Mouse (Mus musculus) heart, embryonic 16.5 days (tissue): ENCODE results near the gene Shoc2. TPM values are rescaled to one million over a fixed set of nuclear protein-coding genes. Genes with fewer than 3 reads are reported as not detected.

Source experiments
- ATAC-seq: fragments of 200-750 bp; cut with Nextera tagmentation; replicated peaks from 2 replicates; pipeline ENCODE4 v1.8.0; 2017; ENCODE audit warnings: moderate number of reproducible peaks; ENCODE audit not compliant: insufficient read depth, low FRiP score; ENCODE audit errors: extremely low read depth
- H3K27ac ChIP-seq: fragments of 300-500 bp; sonication (generic); 2 replicates; pipeline ENCODE4 v1.5.1; 2014; ENCODE audit warnings: mild to moderate bottlenecking, low read length, control low read depth, moderate library complexity
- H3K27me3 ChIP-seq: fragments of 300-500 bp; sonication (generic); 2 replicates; pipeline ENCODE4 v1.6.1; 2014; ENCODE audit warnings: low read length, mixed read lengths; ENCODE audit not compliant: control insufficient read depth, insufficient read depth
- H3K36me3 ChIP-seq: fragments of 300-500 bp; sonication (generic); 2 replicates; pipeline ENCODE4 v1.6.1; 2014; ENCODE audit not compliant: control insufficient read depth, insufficient read depth
- H3K4me1 ChIP-seq: fragments of 300-500 bp; sonication (generic); 2 replicates; pipeline ENCODE4 v1.6.1; 2014; ENCODE audit warnings: low read length, mixed read lengths; ENCODE audit not compliant: control insufficient read depth, insufficient read depth
- H3K4me2 ChIP-seq: fragments of 300-500 bp; sonication (generic); 2 replicates; pipeline ENCODE4 v1.6.1; 2014; ENCODE audit warnings: low read depth, mild to moderate bottlenecking, control low read depth, low read length
- H3K4me3 ChIP-seq: fragments of 300-500 bp; sonication (generic); 2 replicates; pipeline ENCODE4 v1.5.1; 2014; ENCODE audit warnings: mild to moderate bottlenecking, control low read depth, low read length
- H3K9ac ChIP-seq: fragments of 300-500 bp; sonication (generic); 2 replicates; pipeline ENCODE4 v1.6.1; 2014; ENCODE audit warnings: low read length, control low read depth
- H3K9me3 ChIP-seq: fragments of 300-500 bp; sonication (generic); replicated peaks from 2 replicates; pipeline ENCODE4 v1.6.1; 2016; ENCODE audit warnings: low read length; ENCODE audit not compliant: control insufficient read depth
- WGBS: fragments of 180-500 bp; shearing (Covaris S2); extraction: QIAGEN DNeasy Blood & Tissue Kit; methylation state at CpG from one replicate; pipeline ENCODE4 v1.1.7; 2014; 5-methylcytosine and 5-hydroxymethylcytosine counted together
- polyA plus RNA-seq: library from polyadenylated mRNA; unstranded; fragments of >200 nt; fragmentation: Nextera tagmentation; extraction: Ambion mirVana; gene quantifications from 2 replicates; pipeline ENCODE4 v1.2.1, GENCODE M21; 2015

Gene Shoc2
- polyA plus RNA-seq, 1 experiment from 2014 or later = 36.0 TPM

DNA sequence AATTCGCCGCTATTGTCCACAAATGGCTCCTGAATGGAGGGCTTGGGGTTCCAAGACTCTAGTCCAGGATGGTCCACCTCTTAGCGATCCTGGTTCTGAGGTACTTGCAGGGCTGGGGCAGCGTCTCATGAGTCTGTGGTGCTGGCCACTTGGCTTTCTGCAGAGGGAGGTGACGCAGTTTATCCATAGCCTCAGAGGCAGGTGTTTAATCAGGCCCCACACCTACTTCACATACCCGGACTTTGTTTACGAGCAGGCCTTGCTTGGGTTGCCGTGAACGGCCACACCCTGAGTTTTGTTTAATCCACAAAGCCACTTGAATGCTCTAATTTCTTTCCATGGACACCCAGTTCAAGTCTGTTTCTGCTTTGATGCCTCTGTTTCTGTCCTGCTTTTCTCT, 137.2 kb downstream of the Shoc2 start:
- no peak for ATAC-seq
- Histone ChIP-seq H3K4me1 (no peaks in the 10 kb centered on the region), H3K9me3 (no peaks in the 10 kb centered on the region), H3K27ac (no peak overlapping the region), H3K4me3 (no peak overlapping the region), H3K36me3 (no peaks in the 10 kb centered on the region), H3K27me3 (no peaks in the 10 kb centered on the region), H3K4me2 (no peak overlapping the region), H3K9ac (no peak overlapping the region)
- 75% methylated on average over 9 of the region's 9 CpGs for WGBS

DNA sequence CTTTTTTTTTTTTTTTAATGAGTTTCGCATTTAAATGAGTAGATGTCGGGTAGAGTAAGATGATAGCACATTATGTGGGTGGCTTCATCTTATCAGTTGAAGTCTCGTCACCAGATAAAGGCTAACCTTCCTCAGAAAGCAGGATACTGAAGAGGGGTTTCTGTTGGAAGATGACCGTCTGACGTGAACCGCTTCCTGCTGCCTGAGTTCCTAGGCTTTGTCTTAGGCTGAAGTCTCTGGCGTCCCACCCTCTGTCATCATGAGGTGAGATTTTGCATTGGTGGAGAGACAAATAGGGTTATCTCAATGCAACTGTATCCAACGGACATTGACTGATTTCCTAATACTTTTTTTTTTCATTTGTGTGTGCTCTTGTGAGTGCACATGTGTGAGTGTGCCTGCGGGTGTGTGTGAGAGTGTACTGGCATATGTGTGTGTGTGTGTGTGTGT, 137.6 kb downstream of the Shoc2 start:
- WGBS = 70% methylated on average over 9 of the region's 9 CpGs
- no peak for ATAC-seq

More for the DNA sequence above, 137.6 kb downstream of the Shoc2 start:
- Histone ChIP-seq H3K4me1 (no peaks in the 10 kb centered on the region), H3K9ac (no peak overlapping the region), H3K36me3 (no peaks in the 10 kb centered on the region), H3K4me3 (no peak overlapping the region), H3K9me3 (no peaks in the 10 kb centered on the region), H3K27me3 (no peaks in the 10 kb centered on the region), H3K4me2 (no peak overlapping the region), H3K27ac (no peak overlapping the region)

Other genes with a start within 250 kb of the Shoc2 start
- gene Pdcd4, start 52.1 kb upstream of the Shoc2 start, polyA plus RNA-seq = 32.0 and 37.9 TPM in 2 replicates
- gene Bbip1, start 321 bp downstream of the Shoc2 start, polyA plus RNA-seq = 57.6 and 73.1 TPM in 2 replicates
- gene Adra2a, start 99.8 kb downstream of the Shoc2 start, polyA plus RNA-seq = 0.06 and 0.11 TPM in 2 replicates